Mouse (Mus musculus) hindbrain, embryonic 14.5 days (tissue): ENCODE data around the gene Nkrf. TPM values are rescaled to one million over a fixed set of nuclear protein-coding genes. Genes with fewer than 3 reads are reported as not detected.

Experiments used
- ATAC-seq: fragments of 200-750 bp; cut with Nextera tagmentation; 2 replicates; pipeline ENCODE4 v1.8.0; 2017; ENCODE audit warnings: moderate number of reproducible peaks, mild to moderate bottlenecking, moderate TSS enrichment, moderate library complexity; ENCODE audit not compliant: low FRiP score
- DNase-seq: peaks from one replicate; pipeline ENCODE4 v3.0.0-alpha.2; 2015; ENCODE audit warnings: low spot score
- H3K27ac ChIP-seq: fragments of 300-500 bp; sonication (generic); 2 replicates; pipeline ENCODE4 v1.5.1; 2014; ENCODE audit warnings: mild to moderate bottlenecking, moderate library complexity
- H3K27me3 ChIP-seq: fragments of 300-500 bp; sonication (generic); 2 replicates; pipeline ENCODE4 v1.6.1; 2014; ENCODE audit warnings: mild to moderate bottlenecking, low read length, mixed read lengths; ENCODE audit not compliant: control insufficient read depth, insufficient read depth
- H3K36me3 ChIP-seq: fragments of 300-500 bp; sonication (generic); replicated peaks from 2 replicates; pipeline ENCODE4 v1.6.1; 2014; ENCODE audit not compliant: control insufficient read depth, insufficient read depth
- H3K4me1 ChIP-seq: fragments of 300-500 bp; sonication (generic); replicated peaks from 2 replicates; pipeline ENCODE4 v1.6.1; 2014; ENCODE audit warnings: antibody characterized with exemption, low read length, mixed read lengths; ENCODE audit not compliant: control insufficient read depth, insufficient read depth
- H3K4me2 ChIP-seq: fragments of 300-500 bp; sonication (generic); replicated peaks from 2 replicates; pipeline ENCODE4 v1.6.1; 2014; ENCODE audit warnings: mild to moderate bottlenecking, moderate library complexity
- H3K4me3 ChIP-seq: fragments of 300-500 bp; sonication (generic); replicated peaks from 2 replicates; pipeline ENCODE4 v1.5.1; 2014; ENCODE audit warnings: mild to moderate bottlenecking, low read length
- H3K9ac ChIP-seq: fragments of 300-500 bp; sonication (generic); 2 replicates; pipeline ENCODE4 v1.6.1; 2014
- H3K9me3 ChIP-seq: fragments of 300-500 bp; sonication (generic); 2 replicates; pipeline ENCODE4 v1.6.1; 2016; ENCODE audit warnings: low read length; ENCODE audit not compliant: control insufficient read depth
- WGBS: fragments of 180-500 bp; shearing (Covaris S2); extraction: QIAGEN DNeasy Blood & Tissue Kit; methylation state at CpG from one replicate; pipeline ENCODE4 v1.1.7; 2014; 5-methylcytosine and 5-hydroxymethylcytosine counted together
- polyA plus RNA-seq: library from polyadenylated mRNA; unstranded; fragments of >200 nt; fragmentation: Nextera tagmentation; extraction: Ambion mirVana; gene quantifications from 2 replicates; pipeline ENCODE4 v1.2.1, GENCODE M21; 2014

The Nkrf gene
- polyA plus RNA-seq, 1 experiment from 2014 or later = 21.4 TPM

GRCm38 (mm10) chrX:36870372-36870771 lies 32.3 kb downstream of the Nkrf start:
- no peaks in the 10 kb centered on the region for H3K9me3 ChIP-seq
- no peak overlapping the region for H3K9ac ChIP-seq
- H3K4me3 ChIP-seq = no peak overlapping the region
- no peak for ATAC-seq
- no peaks in the 10 kb centered on the region for H3K27me3 ChIP-seq
- H3K36me3 ChIP-seq = no peaks in the 10 kb centered on the region
- no peak for DNase-seq
- H3K27ac ChIP-seq = no peak overlapping the region
- peaks cover 2% of the 10 kb centered on the region for H3K4me1 ChIP-seq
- 79% methylated on average over 3 of the region's 3 CpGs for WGBS
- no peak overlapping the region for H3K4me2 ChIP-seq

GRCm38 (mm10) chrX:36864609-36865328 lies 37.9 kb downstream of the Nkrf start:
- no peak for ATAC-seq
- Histone ChIP-seq H3K4me2 (peak overlapping the region; percentile 36), H3K27ac (0 out of 2 replicates have a peak overlapping the region, but pooled peaks have one; percentile 20), H3K9me3 (no peaks in the 10 kb centered on the region), H3K4me1 (peaks cover 5% of the 10 kb centered on the region; the same call in 1 of the 2 replicates), H3K27me3 (no peaks in the 10 kb centered on the region), H3K9ac (peak overlapping the region; percentile 28; the same call in 1 of the 2 replicates), H3K4me3 (peak overlapping the region; percentile 38), H3K36me3 (no peaks in the 10 kb centered on the region)
- DNase-seq = no peak
- WGBS = 54% methylated on average over 8 of the region's 8 CpGs

- Histone ChIP-seq H3K36me3 (no peaks in the 10 kb centered on the region), H3K4me2 (peak overlapping the region; percentile 47), H3K4me1 (peaks cover 5% of the 10 kb centered on the region; the same call in 1 of the 2 replicates), H3K27ac (0 out of 2 replicates have a peak overlapping the region, but pooled peaks have one; percentile 20), H3K4me3 (peak overlapping the region; percentile 38), H3K9me3 (no peaks in the 10 kb centered on the region), H3K27me3 (no peaks in the 10 kb centered on the region), H3K9ac (peak overlapping the region; percentile 40; the same call in 1 of the 2 replicates)
- WGBS = 18% methylated on average over 42 of the region's 44 CpGs
- DNase-seq (peak; percentile 82), ATAC-seq (peak; percentile 91)
Measured at GRCm38 (mm10) chrX:36863766-36864608, 38.7 kb downstream of the Nkrf start.

GRCm38 (mm10) chrX:36852631-36853030 lies 50.1 kb downstream of the Nkrf start:
- WGBS = 90% methylated on average over 8 of the region's 8 CpGs
- Histone ChIP-seq H3K27ac (no peak overlapping the region), H3K4me2 (no peak overlapping the region), H3K27me3 (no peaks in the 10 kb centered on the region), H3K4me1 (no peaks in the 10 kb centered on the region), H3K9me3 (no peaks in the 10 kb centered on the region), H3K36me3 (peaks cover 14% of the 10 kb centered on the region; the same call in 1 of the 2 replicates), H3K9ac (no peak overlapping the region), H3K4me3 (no peak overlapping the region)
- DNase-seq (no peak), ATAC-seq (no peak)

GRCm38 (mm10) chrX:36847152-36847551 lies 55.5 kb downstream of the Nkrf start:
- H3K9me3 ChIP-seq = no peaks in the 10 kb centered on the region
- H3K36me3 ChIP-seq = 0 out of 2 replicates have a peak, but pooled peaks cover 6% of the 10 kb centered on the region
- H3K27ac ChIP-seq = no peak overlapping the region
- no peaks in the 10 kb centered on the region for H3K27me3 ChIP-seq
- ATAC-seq = no peak
- 79% methylated on average over 1 of the region's 1 CpGs for WGBS
- H3K9ac ChIP-seq = no peak overlapping the region
- H3K4me1 ChIP-seq = no peaks in the 10 kb centered on the region
- no peak for DNase-seq
- no peak overlapping the region for H3K4me2 ChIP-seq
- H3K4me3 ChIP-seq = no peak overlapping the region

GRCm38 (mm10) chrX:36843346-36843990 lies 59.2 kb downstream of the Nkrf start:
- Histone ChIP-seq H3K4me1 (no peaks in the 10 kb centered on the region), H3K4me2 (no peak overlapping the region), H3K9ac (no peak overlapping the region), H3K27ac (no peak overlapping the region), H3K36me3 (no peaks in the 10 kb centered on the region), H3K4me3 (no peak overlapping the region), H3K9me3 (no peaks in the 10 kb centered on the region), H3K27me3 (no peaks in the 10 kb centered on the region)
- ATAC-seq = no peak
- DNase-seq = no peak
- 82% methylated on average over 4 of the region's 4 CpGs for WGBS

GRCm38 (mm10) chrX:36841698-36842097 lies 61.0 kb downstream of the Nkrf start:
- Histone ChIP-seq H3K4me3 (no peak overlapping the region), H3K9ac (no peak overlapping the region), H3K9me3 (no peaks in the 10 kb centered on the region), H3K36me3 (no peaks in the 10 kb centered on the region), H3K27me3 (no peaks in the 10 kb centered on the region), H3K4me1 (no peaks in the 10 kb centered on the region), H3K27ac (no peak overlapping the region), H3K4me2 (no peak overlapping the region)
- DNase-seq = no peak
- no peak for ATAC-seq
- WGBS = 88% methylated on average over 6 of the region's 6 CpGs

- Histone ChIP-seq H3K9me3 (no peaks in the 10 kb centered on the region), H3K4me1 (no peaks in the 10 kb centered on the region), H3K4me2 (no peak overlapping the region), H3K27ac (no peak overlapping the region), H3K4me3 (no peak overlapping the region), H3K27me3 (no peaks in the 10 kb centered on the region), H3K9ac (no peak overlapping the region), H3K36me3 (no peaks in the 10 kb centered on the region)
- no peak for DNase-seq
- ATAC-seq = no peak
- WGBS = 70% methylated on average over 7 of the region's 7 CpGs
Measured at GRCm38 (mm10) chrX:36839391-36839790, 63.3 kb downstream of the Nkrf start.
